Mouse (Mus musculus) intestine, embryonic 16.5 days (tissue): ENCODE results near the gene Zfp146. TPM values are rescaled to one million over a fixed set of nuclear protein-coding genes. Genes with fewer than 3 reads are reported as not detected.

Experiments
- ATAC-seq: fragments of 200-750 bp; cut with Nextera tagmentation; 2 replicates; pipeline ENCODE4 v1.8.0; 2017; ENCODE audit warnings: moderate TSS enrichment, moderate library complexity
- H3K27ac ChIP-seq: fragments of 300-500 bp; sonication (generic); 2 replicates; pipeline ENCODE4 v1.5.1; 2014; ENCODE audit warnings: mild to moderate bottlenecking, low read length
- H3K27me3 ChIP-seq: fragments of 300-500 bp; sonication (generic); replicated peaks from 2 replicates; pipeline ENCODE4 v1.6.1; 2014; ENCODE audit warnings: low read length, control low read depth, mixed read lengths; ENCODE audit not compliant: control insufficient read depth, insufficient read depth
- H3K36me3 ChIP-seq: fragments of 300-500 bp; sonication (generic); 2 replicates; pipeline ENCODE4 v1.6.1; 2014; ENCODE audit warnings: low read length, control low read depth; ENCODE audit not compliant: control insufficient read depth, insufficient read depth
- H3K4me1 ChIP-seq: fragments of 300-500 bp; sonication (generic); 2 replicates; pipeline ENCODE4 v1.6.1; 2014; ENCODE audit warnings: low read length, control low read depth, mixed read lengths; ENCODE audit not compliant: control insufficient read depth, insufficient read depth
- H3K4me2 ChIP-seq: fragments of 300-500 bp; sonication (generic); 2 replicates; pipeline ENCODE4 v1.6.1; 2014; ENCODE audit warnings: low read depth, low read length, control low read depth
- H3K4me3 ChIP-seq: fragments of 300-500 bp; sonication (generic); 2 replicates; pipeline ENCODE4 v1.5.1; 2014; ENCODE audit warnings: mild to moderate bottlenecking, low read length
- H3K9ac ChIP-seq: fragments of 300-500 bp; sonication (generic); 2 replicates; pipeline ENCODE4 v1.6.1; 2014; ENCODE audit warnings: low read depth, low read length
- H3K9me3 ChIP-seq: fragments of 300-500 bp; sonication (generic); 2 replicates; pipeline ENCODE4 v1.6.1; 2016; ENCODE audit warnings: low read length, control low read depth; ENCODE audit not compliant: control insufficient read depth
- WGBS: fragments of 180-500 bp; shearing (Covaris S2); extraction: QIAGEN DNeasy Blood & Tissue Kit; methylation state at CpG from one replicate; pipeline ENCODE4 v1.1.7; 2014; 5-methylcytosine and 5-hydroxymethylcytosine counted together
- polyA plus RNA-seq: library from polyadenylated mRNA; unstranded; fragments of >200 nt; fragmentation: Nextera tagmentation; extraction: Ambion mirVana; gene quantifications from 2 replicates; pipeline ENCODE4 v1.2.1, GENCODE M21; 2015

Zfp146 gene
- polyA plus RNA-seq, 1 experiment from 2014 or later: 9.7 TPM

GRCm38 (mm10) chr7:30154040-30154439 lies 15.5 kb downstream of the Zfp146 start:
- Histone ChIP-seq H3K9me3 (peaks cover 52% of the 10 kb centered on the region), H3K9ac (no peak overlapping the region), H3K36me3 (peaks cover 57% of the 10 kb centered on the region), H3K27me3 (no peaks in the 10 kb centered on the region), H3K4me3 (no peak overlapping the region), H3K4me2 (no peak overlapping the region), H3K27ac (no peak overlapping the region), H3K4me1 (no peaks in the 10 kb centered on the region)
- ATAC-seq: no peak
- WGBS: 91% methylated on average over 1 of the region's 1 CpGs

DNA sequence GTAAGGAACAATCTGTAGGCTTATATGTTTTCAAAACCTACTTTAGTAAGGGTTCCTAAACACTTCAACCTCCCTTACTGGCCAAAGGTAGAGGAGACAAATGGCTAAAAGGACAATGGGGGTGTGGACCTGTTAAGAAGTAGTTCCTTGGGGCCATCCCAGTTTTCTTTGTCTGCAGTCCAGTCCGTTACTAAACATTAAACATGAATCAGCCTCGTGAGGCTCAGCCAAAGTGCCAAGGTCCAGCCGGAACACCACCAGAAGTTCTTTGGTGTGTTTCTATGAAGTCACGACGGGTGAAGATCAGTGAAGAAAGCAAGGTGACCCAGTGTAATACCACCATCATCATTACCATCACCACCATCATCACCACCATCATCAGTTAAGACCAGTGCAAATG lies 22.5 kb downstream of the Zfp146 start:
- H3K4me2 ChIP-seq: no peak overlapping the region
- H3K4me3 ChIP-seq: no peak overlapping the region
- peaks cover 3% of the 10 kb centered on the region; the same call in 1 of the 2 replicates for H3K4me1 ChIP-seq
- no peak for ATAC-seq
- no peak overlapping the region for H3K9ac ChIP-seq
- peaks cover 27% of the 10 kb centered on the region for H3K9me3 ChIP-seq
- H3K36me3 ChIP-seq: peaks cover 19% of the 10 kb centered on the region
- no peak overlapping the region for H3K27ac ChIP-seq
- H3K27me3 ChIP-seq: no peaks in the 10 kb centered on the region
- 94% methylated on average over 5 of the region's 5 CpGs for WGBS

- peak; percentile 93 for ATAC-seq
- H3K36me3 ChIP-seq: peaks cover 10% of the 10 kb centered on the region; the same call in 1 of the 2 replicates
- H3K27ac ChIP-seq: peak overlapping the region; percentile 75
- 2% methylated on average over 35 of the region's 35 CpGs for WGBS
- no peaks in the 10 kb centered on the region for H3K27me3 ChIP-seq
- H3K9me3 ChIP-seq: peaks cover 9% of the 10 kb centered on the region
- peak overlapping the region; percentile 61 for H3K4me3 ChIP-seq
- peak overlapping the region; percentile 69 for H3K4me2 ChIP-seq
- peaks cover 3% of the 10 kb centered on the region; the same call in 1 of the 2 replicates for H3K4me1 ChIP-seq
- H3K9ac ChIP-seq: peak overlapping the region; percentile 76
These were observed 25.9 kb downstream of the Zfp146 start for GRCm38 (mm10) chr7:30143555-30144209.

GRCm38 (mm10) chr7:30143170-30143554 lies 26.4 kb downstream of the Zfp146 start:
- ATAC-seq: peak; percentile 23
- Histone ChIP-seq H3K9ac (peak overlapping the region; percentile 76), H3K9me3 (peaks cover 9% of the 10 kb centered on the region), H3K4me2 (peak overlapping the region; percentile 69), H3K27ac (no peak overlapping the region), H3K36me3 (peaks cover 8% of the 10 kb centered on the region; the same call in 1 of the 2 replicates), H3K4me1 (peaks cover 3% of the 10 kb centered on the region; the same call in 1 of the 2 replicates), H3K4me3 (peak overlapping the region; percentile 61), H3K27me3 (no peaks in the 10 kb centered on the region)
- 9% methylated on average over 8 of the region's 8 CpGs for WGBS

- no peak overlapping the region for H3K27ac ChIP-seq
- no peak for ATAC-seq
- H3K4me3 ChIP-seq: no peak overlapping the region
- no peaks in the 10 kb centered on the region for H3K4me1 ChIP-seq
- peaks cover 14% of the 10 kb centered on the region for H3K36me3 ChIP-seq
- H3K9me3 ChIP-seq: no peaks in the 10 kb centered on the region; the same call in 1 of the 2 replicates
- H3K4me2 ChIP-seq: no peak overlapping the region
- WGBS: 89% methylated on average over 10 of the region's 10 CpGs
- H3K9ac ChIP-seq: no peak overlapping the region
- no peaks in the 10 kb centered on the region for H3K27me3 ChIP-seq
These were observed 32.7 kb downstream of the Zfp146 start for GRCm38 (mm10) chr7:30136826-30137225.

DNA sequence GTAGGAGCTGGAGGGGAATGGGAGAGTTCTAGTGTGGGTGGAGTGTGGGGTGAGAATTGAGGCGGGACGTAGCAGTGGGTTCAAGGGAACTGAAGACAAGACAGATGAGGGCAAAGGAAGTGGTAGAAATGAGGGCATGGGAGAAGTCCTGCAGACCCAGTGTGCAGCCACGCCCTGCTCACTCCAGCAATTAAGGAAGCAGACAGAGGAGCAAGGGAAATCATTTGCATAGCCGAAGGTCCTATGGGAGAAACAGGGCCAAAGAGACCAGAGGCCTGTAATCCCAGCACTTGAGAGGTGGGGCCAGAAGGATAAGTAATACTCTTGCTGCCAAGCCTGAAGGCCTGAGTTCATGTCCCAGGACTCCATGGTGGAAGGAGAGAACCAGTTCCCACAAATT lies 37.2 kb downstream of the Zfp146 start:
- WGBS: 91% methylated on average over 4 of the region's 4 CpGs
- no peaks in the 10 kb centered on the region for H3K4me1 ChIP-seq
- H3K4me3 ChIP-seq: no peak overlapping the region
- no peak overlapping the region for H3K4me2 ChIP-seq
- H3K36me3 ChIP-seq: peaks cover 12% of the 10 kb centered on the region
- no peaks in the 10 kb centered on the region for H3K27me3 ChIP-seq
- H3K27ac ChIP-seq: no peak overlapping the region
- no peaks in the 10 kb centered on the region; the same call in 1 of the 2 replicates for H3K9me3 ChIP-seq
- no peak for ATAC-seq
- no peak overlapping the region for H3K9ac ChIP-seq

DNA sequence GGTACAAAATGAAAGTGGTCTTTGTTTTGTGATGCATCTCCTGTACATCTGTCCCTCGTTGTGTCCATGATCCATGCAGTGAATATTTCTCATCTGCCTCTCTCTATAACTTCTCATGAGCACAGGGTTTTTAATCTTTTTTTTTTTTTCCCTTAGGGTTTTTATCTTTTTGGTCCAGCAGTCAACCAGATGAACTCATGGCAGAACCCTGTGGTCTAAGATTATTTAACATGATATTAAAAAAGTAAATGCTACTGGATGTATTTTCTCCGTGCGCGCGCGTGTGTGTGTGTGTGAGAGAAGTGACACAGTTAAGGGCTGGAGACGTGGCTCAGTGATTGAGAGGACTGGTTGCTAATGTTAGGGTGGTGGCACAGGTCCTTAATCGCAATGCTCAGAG lies 39.6 kb downstream of the Zfp146 start:
- 95% methylated on average over 8 of the region's 8 CpGs for WGBS
- Histone ChIP-seq H3K4me3 (no peak overlapping the region), H3K9ac (no peak overlapping the region), H3K4me1 (no peaks in the 10 kb centered on the region), H3K9me3 (no peaks in the 10 kb centered on the region; the same call in 1 of the 2 replicates), H3K27me3 (no peaks in the 10 kb centered on the region), H3K36me3 (peaks cover 12% of the 10 kb centered on the region), H3K27ac (no peak overlapping the region), H3K4me2 (no peak overlapping the region)
- ATAC-seq: no peak

DNA sequence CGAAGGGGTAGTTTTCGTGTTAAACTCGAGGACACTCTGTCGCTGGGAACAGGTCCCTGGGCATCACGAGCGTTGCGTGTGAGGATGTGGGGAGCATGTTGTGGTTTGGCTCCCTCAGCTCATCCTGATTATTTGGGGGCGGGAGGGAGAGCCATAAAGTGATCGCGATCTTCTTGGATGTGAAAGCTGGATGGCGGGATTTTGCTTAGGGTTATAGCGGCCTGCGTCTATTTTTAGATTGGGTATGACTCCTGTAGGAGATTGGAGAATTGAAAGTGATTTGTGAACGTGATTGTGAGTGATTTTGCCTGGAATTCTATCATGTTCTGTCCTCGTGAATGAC lies 47.4 kb downstream of the Zfp146 start:
- Histone ChIP-seq H3K36me3 (no peaks in the 10 kb centered on the region), H3K9me3 (no peaks in the 10 kb centered on the region), H3K4me3 (peak overlapping the region; percentile 75), H3K4me1 (no peaks in the 10 kb centered on the region), H3K27ac (peak overlapping the region; percentile 45), H3K27me3 (no peaks in the 10 kb centered on the region), H3K4me2 (peak overlapping the region; percentile 95), H3K9ac (peak overlapping the region; percentile 84)
- 0 out of 2 replicates have a peak, but pooled peaks have one; percentile 34 for ATAC-seq
- 6% methylated on average over 15 of the region's 15 CpGs for WGBS

DNA sequence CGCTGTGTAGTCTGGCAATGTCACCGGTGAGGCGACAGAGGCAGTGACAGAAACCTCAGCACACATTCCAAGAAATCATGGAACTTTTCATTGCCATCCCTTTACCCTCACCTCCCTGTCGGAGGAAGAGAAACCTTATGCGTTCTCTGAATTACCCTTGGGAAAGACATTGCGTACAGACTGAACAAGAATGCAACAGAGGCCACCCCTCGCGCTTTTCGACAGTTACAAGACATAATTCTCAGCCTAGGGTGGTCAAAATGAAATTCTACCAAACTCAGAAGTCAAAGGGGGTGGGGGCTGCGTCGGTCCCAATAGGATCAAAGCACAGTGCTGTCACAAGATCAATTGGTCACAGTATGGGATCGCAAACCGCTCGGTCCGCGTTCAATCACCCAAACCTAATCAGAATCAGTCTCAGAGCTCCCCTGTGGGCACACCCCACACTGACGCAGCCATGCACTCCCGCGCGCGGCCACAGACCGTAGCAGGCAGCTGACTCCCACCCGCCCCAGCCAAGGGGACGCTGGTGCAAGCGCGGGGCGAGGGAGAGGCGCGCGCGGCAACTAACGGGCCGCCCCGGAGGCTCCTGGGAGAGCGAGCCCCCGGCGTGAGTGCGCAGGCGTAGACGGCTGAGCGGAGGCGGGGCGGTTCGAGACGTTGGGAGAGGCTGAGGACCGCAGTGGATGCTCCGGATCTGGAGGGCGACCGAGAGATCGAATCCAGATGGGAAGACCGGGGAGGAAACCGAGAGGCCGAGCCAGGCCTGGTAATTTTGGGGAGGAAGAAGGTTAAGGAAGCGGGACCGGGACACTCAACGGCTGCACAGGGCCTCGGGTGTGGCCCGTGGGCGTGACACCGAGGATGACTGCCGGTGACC lies 48.0 kb downstream of the Zfp146 start, which contains the start of gene Zfp382:
Zfp382 (plus strand) TSS at position 635 of the 880 bp plus-strand sequence.
- Histone ChIP-seq H3K9me3 (no peaks in the 10 kb centered on the region), H3K4me2 (peak within 1 kb of the TSS; percentile 95), H3K4me1 (no peaks in the 10 kb centered on the region), H3K4me3 (peak within 1 kb of the TSS; percentile 75), H3K36me3 (no peaks in the 10 kb centered on the region), H3K27me3 (no peaks in the 10 kb centered on the region), H3K9ac (peak within 1 kb of the TSS; percentile 84), H3K27ac (peak within 1 kb of the TSS; percentile 77)
- peak; percentile 98 for ATAC-seq
- under 1% methylated on average over 61 of the region's 61 CpGs for WGBS
